Mouse (Mus musculus): Measurements from ENCODE around the gene Man2a1. TPM values are rescaled to one million over a fixed set of nuclear protein-coding genes. Genes with fewer than 3 reads are reported as not detected.

Gene Man2a1
- polyA plus RNA-seq, 1 experiment from 2014 or later: 5.7 TPM

DNA sequence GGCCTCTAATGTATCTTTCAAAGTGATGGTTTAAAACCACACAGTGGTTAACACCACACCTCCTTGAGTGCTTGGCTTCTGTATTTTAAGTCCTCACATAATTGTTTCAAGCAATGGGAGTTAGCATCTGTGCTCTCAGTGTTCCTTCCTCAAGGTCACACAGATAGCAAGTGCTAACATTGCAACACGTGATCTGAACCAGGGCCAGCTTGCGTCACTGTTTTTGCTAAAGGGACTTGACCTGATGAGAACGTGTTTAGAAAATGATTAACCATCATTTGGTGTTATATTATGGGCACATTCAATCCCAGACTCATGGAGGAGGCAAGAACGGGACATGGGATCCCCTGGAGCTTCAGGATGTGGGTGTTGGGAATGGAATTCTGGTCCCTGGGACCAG is 17.3 kb downstream of the Man2a1 start:
- Histone ChIP-seq H3K9me3 (no peaks in the 10 kb centered on the region), H3K4me3 (replicated peaks) (no peak overlapping the region), H3K4me2 (replicated peaks) (no peak overlapping the region), H3K9ac (replicated peaks) (no peak overlapping the region), H3K4me1 (replicated peaks) (peaks cover 27% of the 10 kb centered on the region), H3K27me3 (no peaks in the 10 kb centered on the region), H3K27ac (no peak overlapping the region), H3K36me3 (no peaks in the 10 kb centered on the region)
- WGBS: 93% methylated on average over 4 of the region's 4 CpGs
- ATAC-seq: no peak

GRCm38 (mm10) chr17:64618996-64619395 is 18.5 kb downstream of the Man2a1 start:
- ATAC-seq: no peak
- H3K4me2 ChIP-seq (replicated peaks): no peak overlapping the region
- WGBS: 79% methylated on average over 4 of the region's 4 CpGs
- H3K9me3 ChIP-seq: no peaks in the 10 kb centered on the region
- H3K9ac ChIP-seq (replicated peaks): no peak overlapping the region
- no peak overlapping the region for H3K4me3 ChIP-seq (replicated peaks)
- H3K27ac ChIP-seq: no peak overlapping the region
- H3K4me1 ChIP-seq (replicated peaks): peaks cover 27% of the 10 kb centered on the region
- no peaks in the 10 kb centered on the region for H3K27me3 ChIP-seq
- no peaks in the 10 kb centered on the region for H3K36me3 ChIP-seq

DNA sequence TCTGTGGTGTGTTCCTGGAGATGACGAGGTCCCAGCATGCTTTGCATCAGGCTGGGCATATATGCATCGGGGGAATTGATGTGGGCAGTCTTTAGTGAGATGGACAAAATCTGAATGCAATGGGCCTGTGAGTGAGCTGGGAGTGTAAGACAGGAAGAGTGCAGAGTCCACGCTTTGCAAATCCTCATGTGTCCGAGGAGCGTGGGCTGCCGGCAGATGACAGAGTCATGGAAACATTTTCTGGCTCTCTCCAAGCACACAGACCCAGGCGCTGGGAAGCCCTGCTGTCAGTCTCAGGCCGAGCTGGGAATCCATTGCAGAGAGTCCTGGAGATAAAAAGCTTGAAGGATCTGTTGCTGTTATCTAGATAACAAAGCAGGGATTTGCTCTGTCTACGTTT is 19.6 kb downstream of the Man2a1 start:
- peaks cover 27% of the 10 kb centered on the region for H3K4me1 ChIP-seq (replicated peaks)
- H3K27me3 ChIP-seq: no peaks in the 10 kb centered on the region
- H3K27ac ChIP-seq: no peak overlapping the region
- H3K36me3 ChIP-seq: peaks cover 3% of the 10 kb centered on the region; the same call in 1 of the 2 replicates
- H3K4me2 ChIP-seq (replicated peaks): no peak overlapping the region
- H3K4me3 ChIP-seq (replicated peaks): no peak overlapping the region
- 65% methylated on average over 9 of the region's 9 CpGs for WGBS
- 0 out of 2 replicates have a peak overlapping the region, but pooled peaks have one; percentile 20 for H3K9ac ChIP-seq (replicated peaks)
- no peak for ATAC-seq
- no peaks in the 10 kb centered on the region for H3K9me3 ChIP-seq

DNA sequence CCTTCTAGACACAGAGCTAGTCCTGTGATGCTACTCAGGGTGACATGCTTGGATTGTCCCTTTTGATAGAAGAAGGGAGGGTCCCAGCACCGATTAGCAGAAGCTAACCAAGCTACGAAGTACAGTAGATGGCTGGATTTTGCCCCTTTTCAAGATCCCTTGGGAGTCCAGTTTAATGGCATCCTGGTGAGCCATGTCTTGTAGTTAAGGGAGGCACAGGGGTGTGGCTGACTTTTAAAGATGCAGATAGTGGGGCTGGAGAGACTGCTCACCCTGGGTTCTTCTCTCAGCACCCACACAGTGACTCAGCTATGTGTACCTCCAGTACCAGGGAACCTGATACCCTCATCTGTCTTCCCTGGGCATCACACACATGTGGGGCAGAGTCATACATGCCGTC is 20.1 kb downstream of the Man2a1 start:
- Histone ChIP-seq H3K27me3 (no peaks in the 10 kb centered on the region), H3K9me3 (no peaks in the 10 kb centered on the region), H3K4me1 (replicated peaks) (peaks cover 27% of the 10 kb centered on the region), H3K36me3 (peaks cover 7% of the 10 kb centered on the region; the same call in 1 of the 2 replicates), H3K4me3 (replicated peaks) (no peak overlapping the region), H3K9ac (replicated peaks) (no peak overlapping the region), H3K4me2 (replicated peaks) (no peak overlapping the region), H3K27ac (no peak overlapping the region)
- 76% methylated on average over 3 of the region's 3 CpGs for WGBS
- 0 out of 2 replicates have a peak, but pooled peaks have one; percentile 27 for ATAC-seq

- no peak overlapping the region for H3K4me2 ChIP-seq (replicated peaks)
- no peak overlapping the region for H3K27ac ChIP-seq
- H3K9me3 ChIP-seq: no peaks in the 10 kb centered on the region
- 0 out of 2 replicates have a peak, but pooled peaks have one; percentile 14 for ATAC-seq
- 50% methylated on average over 8 of the region's 8 CpGs for WGBS
- peaks cover 7% of the 10 kb centered on the region; the same call in 1 of the 2 replicates for H3K36me3 ChIP-seq
- H3K27me3 ChIP-seq: no peaks in the 10 kb centered on the region
- H3K4me3 ChIP-seq (replicated peaks): no peak overlapping the region
- H3K4me1 ChIP-seq (replicated peaks): peaks cover 27% of the 10 kb centered on the region
- H3K9ac ChIP-seq (replicated peaks): no peak overlapping the region
These were observed 20.7 kb downstream of the Man2a1 start for GRCm38 (mm10) chr17:64621226-64621625.

- Histone ChIP-seq H3K27me3 (no peaks in the 10 kb centered on the region), H3K4me3 (replicated peaks) (no peak overlapping the region), H3K27ac (no peak overlapping the region), H3K9ac (replicated peaks) (no peak overlapping the region), H3K9me3 (no peaks in the 10 kb centered on the region), H3K4me2 (replicated peaks) (no peak overlapping the region), H3K36me3 (peaks cover 7% of the 10 kb centered on the region; the same call in 1 of the 2 replicates), H3K4me1 (replicated peaks) (peaks cover 27% of the 10 kb centered on the region)
- 80% methylated on average over 9 of the region's 9 CpGs for WGBS
- ATAC-seq: no peak
These were observed 21.3 kb downstream of the Man2a1 start for GRCm38 (mm10) chr17:64621649-64622351.

DNA sequence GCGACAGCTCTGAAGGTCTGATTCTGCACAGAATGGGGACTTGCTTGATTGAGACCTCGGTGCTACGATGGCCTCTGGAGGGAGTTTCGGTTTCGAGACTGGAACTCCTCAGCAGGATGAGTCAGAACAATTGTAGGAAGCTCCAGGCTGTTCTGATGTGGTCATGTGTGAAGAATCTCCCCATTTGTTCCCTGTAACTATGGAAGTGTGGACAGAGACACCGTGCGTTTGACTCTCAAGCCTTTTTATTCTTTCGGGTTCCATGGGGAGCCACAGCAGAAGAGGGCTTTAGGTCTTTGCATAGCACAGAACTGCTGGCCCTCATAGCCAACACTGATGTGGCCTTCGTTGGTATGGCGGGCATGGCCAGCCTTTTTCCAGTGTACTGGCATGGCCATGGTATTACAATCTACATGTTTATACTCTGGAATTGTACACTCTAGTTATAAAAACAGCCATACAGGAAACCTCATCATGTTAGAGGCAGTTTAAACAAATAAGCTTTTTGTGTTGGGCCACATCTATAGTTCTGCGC is 21.9 kb downstream of the Man2a1 start:
- no peak overlapping the region for H3K4me3 ChIP-seq (replicated peaks)
- 61% methylated on average over 11 of the region's 11 CpGs for WGBS
- H3K9me3 ChIP-seq: no peaks in the 10 kb centered on the region
- H3K4me2 ChIP-seq (replicated peaks): no peak overlapping the region
- no peaks in the 10 kb centered on the region for H3K27me3 ChIP-seq
- H3K36me3 ChIP-seq: peaks cover 7% of the 10 kb centered on the region; the same call in 1 of the 2 replicates
- no peak for ATAC-seq
- peaks cover 34% of the 10 kb centered on the region for H3K4me1 ChIP-seq (replicated peaks)
- H3K27ac ChIP-seq: no peak overlapping the region
- H3K9ac ChIP-seq (replicated peaks): no peak overlapping the region

GRCm38 (mm10) chr17:64624439-64624838 is 23.9 kb downstream of the Man2a1 start:
- no peaks in the 10 kb centered on the region for H3K9me3 ChIP-seq
- H3K4me2 ChIP-seq (replicated peaks): no peak overlapping the region
- peaks cover 7% of the 10 kb centered on the region; the same call in 1 of the 2 replicates for H3K36me3 ChIP-seq
- H3K27me3 ChIP-seq: no peaks in the 10 kb centered on the region
- no peak overlapping the region for H3K27ac ChIP-seq
- no peak for ATAC-seq
- peaks cover 34% of the 10 kb centered on the region for H3K4me1 ChIP-seq (replicated peaks)
- no peak overlapping the region for H3K9ac ChIP-seq (replicated peaks)
- H3K4me3 ChIP-seq (replicated peaks): no peak overlapping the region
- 89% methylated on average over 15 of the region's 15 CpGs for WGBS

GRCm38 (mm10) chr17:64628796-64629195 is 28.3 kb downstream of the Man2a1 start:
- Histone ChIP-seq H3K4me3 (replicated peaks) (no peak overlapping the region), H3K9ac (replicated peaks) (no peak overlapping the region), H3K4me2 (replicated peaks) (no peak overlapping the region), H3K9me3 (no peaks in the 10 kb centered on the region), H3K4me1 (replicated peaks) (peaks cover 8% of the 10 kb centered on the region), H3K27ac (no peak overlapping the region), H3K36me3 (peaks cover 7% of the 10 kb centered on the region), H3K27me3 (no peaks in the 10 kb centered on the region)
- WGBS: 88% methylated on average over 5 of the region's 5 CpGs
- ATAC-seq: no peak

DNA sequence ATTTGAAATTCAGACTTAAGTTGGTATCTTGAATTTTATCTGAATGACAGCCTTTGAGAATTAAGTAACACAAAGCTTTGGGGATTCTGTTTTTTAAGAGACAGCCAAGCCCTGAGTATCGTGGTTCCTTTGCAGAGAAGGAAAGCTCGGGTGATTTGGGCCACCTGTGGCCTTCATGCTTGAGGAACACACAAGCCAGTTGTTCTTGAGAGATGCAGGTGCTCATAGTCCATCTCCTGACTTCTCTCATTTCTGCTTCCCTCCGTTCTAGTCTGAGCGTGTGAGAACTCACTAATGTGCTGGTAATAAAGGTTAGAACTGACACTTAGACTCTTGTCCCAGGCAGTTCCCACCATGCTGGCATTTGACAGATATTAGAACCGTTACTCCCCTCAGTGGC is 28.9 kb downstream of the Man2a1 start:
- no peak for ATAC-seq
- H3K4me3 ChIP-seq (replicated peaks): no peak overlapping the region
- H3K4me2 ChIP-seq (replicated peaks): no peak overlapping the region
- peaks cover 6% of the 10 kb centered on the region for H3K36me3 ChIP-seq
- H3K4me1 ChIP-seq (replicated peaks): peaks cover 8% of the 10 kb centered on the region
- no peaks in the 10 kb centered on the region for H3K27me3 ChIP-seq
- WGBS: 80% methylated on average over 5 of the region's 5 CpGs
- no peak overlapping the region for H3K9ac ChIP-seq (replicated peaks)
- no peaks in the 10 kb centered on the region for H3K9me3 ChIP-seq
- no peak overlapping the region for H3K27ac ChIP-seq

GRCm38 (mm10) chr17:64630506-64630905 is 30.0 kb downstream of the Man2a1 start:
- Histone ChIP-seq H3K4me1 (replicated peaks) (peaks cover 8% of the 10 kb centered on the region), H3K4me2 (replicated peaks) (no peak overlapping the region), H3K9me3 (no peaks in the 10 kb centered on the region), H3K27me3 (no peaks in the 10 kb centered on the region), H3K4me3 (replicated peaks) (no peak overlapping the region), H3K36me3 (no peaks in the 10 kb centered on the region; the same call in 1 of the 2 replicates), H3K27ac (no peak overlapping the region), H3K9ac (replicated peaks) (no peak overlapping the region)
- WGBS: 96% methylated on average over 12 of the region's 12 CpGs
- no peak for ATAC-seq

GRCm38 (mm10) chr17:64637868-64638537 is 37.5 kb downstream of the Man2a1 start:
- Histone ChIP-seq H3K36me3 (0 out of 2 replicates have a peak, but pooled peaks cover 6% of the 10 kb centered on the region), H3K4me3 (replicated peaks) (no peak overlapping the region), H3K9ac (replicated peaks) (no peak overlapping the region), H3K27me3 (no peaks in the 10 kb centered on the region), H3K9me3 (no peaks in the 10 kb centered on the region), H3K4me2 (replicated peaks) (no peak overlapping the region), H3K27ac (no peak overlapping the region), H3K4me1 (replicated peaks) (0 out of 2 replicates have a peak, but pooled peaks cover 3% of the 10 kb centered on the region)
- no peak for ATAC-seq
- WGBS: 75% methylated on average over 8 of the region's 8 CpGs

Data from midbrain, embryonic 13.5 days (tissue).